Comparison of ENCODE assay signal across 4 mouse cellular contexts in genomic region chr10:122924571-122924970, GRCm38 (mm10).
DNase-seq lines count a peak whose midpoint lies in the region; ATAC-seq and TF ChIP-seq lines count a peak whose summit lies in the region.
"Not testable (repeated sequence)": the region's sequence is repeated elsewhere in the genome, so short reads cannot be mapped to it uniquely, and the experiment has no call there.

No protein-coding gene starts in this region.

- H3K4me3 ChIP-seq in forebrain, embryonic 11.5 days (ENCODE audit: low read depth, low read length); thymus, adult 2 months (ENCODE audit: control insufficient read depth, insufficient read depth, low read length): not testable (repeated sequence)

- WGBS in forebrain, embryonic 11.5 days, result 82% methylated on average over 5 of the region's 5 CpGs
- 40% methylated on average over 5 of the region's 5 CpGs for WGBS in thymus, adult 2 months

- not testable (repeated sequence) for H3K4me1 ChIP-seq in forebrain, embryonic 11.5 days (replicated peaks; ENCODE audit: control insufficient read depth, insufficient read depth, low read length); thymus, adult 2 months (replicated peaks; ENCODE audit: control insufficient read depth, insufficient read depth, low read length)

- H3K9me3 ChIP-seq in forebrain, embryonic 11.5 days (ENCODE audit: control insufficient read depth, low read length), result not testable (repeated sequence)

- DNase-seq in MEL-GATA-1-ER (ENCODE audit: extremely low read depth, low read depth), result peak; percentile 73
- peak; percentile 16 for DNase-seq in forebrain, embryonic 11.5 days (ENCODE audit: low spot score)
- not testable (repeated sequence) for DNase-seq in thymus, adult 2 months

- H3K9ac ChIP-seq in forebrain, embryonic 11.5 days (ENCODE audit: low read length), result not testable (repeated sequence)

- not testable (repeated sequence) for H3K27me3 ChIP-seq in forebrain, embryonic 11.5 days (ENCODE audit: control insufficient read depth, insufficient read depth, low read length); thymus, adult 2 months (ENCODE audit: control insufficient read depth, insufficient read depth, low read length)

- H3K4me2 ChIP-seq in forebrain, embryonic 11.5 days (ENCODE audit: low read depth, low read length, severe bottlenecking), result not testable (repeated sequence)

- not testable (repeated sequence) for ATAC-seq in forebrain, embryonic 11.5 days (replicated peaks; ENCODE audit: low FRiP score)
- ATAC-seq in megakaryocyte progenitor cell, adult 5-6 weeks (replicated peaks; ENCODE audit: poor library complexity), result peak; percentile 65

- not testable (repeated sequence) for H3K36me3 ChIP-seq in forebrain, embryonic 11.5 days (ENCODE audit: control insufficient read depth, insufficient read depth, low read length)
- H3K36me3 ChIP-seq in thymus, adult 2 months (ENCODE audit: control insufficient read depth, insufficient read depth, low read length), result peaks cover 33% of the 10 kb centered on the region

- TF ChIP-seq POLR2A in thymus, adult 2 months (IDR thresholded peaks at IDR 0.05; ENCODE audit: control insufficient read depth, extremely low read depth, insufficient read depth, low read length, poor library complexity), result not testable (repeated sequence)

- not testable (repeated sequence) for H3K27ac ChIP-seq in forebrain, embryonic 11.5 days (ENCODE audit: low read depth, low read length)
- peak overlapping the region; percentile 54; the same call in 1 of the 2 replicates for H3K27ac ChIP-seq in thymus, adult 2 months (ENCODE audit: control insufficient read depth, insufficient read depth, low read length)

- TF ChIP-seq CTCF in thymus, adult 2 months (IDR thresholded peaks at IDR 0.05; ENCODE audit: borderline replicate concordance, control insufficient read depth, extremely low read depth, insufficient read depth, low read length, poor library complexity), result not testable (repeated sequence)
